Mouse (Mus musculus) gastrocnemius, postnatal 4 days (tissue): ENCODE data around the gene Nhp2. TPM values are rescaled to one million over a fixed set of nuclear protein-coding genes. Genes with fewer than 3 reads are reported as not detected.
"Not testable (repeated sequence)": the region's sequence is repeated elsewhere in the genome, so short reads cannot be mapped to it uniquely, and the experiment has no call there.

Source experiments
- DNase-seq, 2 experiments: peaks; one replicate each; pipeline ENCODE4 v3.0.0; 2021 to 2022; ENCODE audit warnings: low spot score in 2 of 2, mixed read lengths in 2 of 2
- total RNA-seq, 2 experiments: library from RNA; stranded (reverse); gene quantifications; 2 replicates each; pipeline ENCODE4 v1.2.3; 2021

The Nhp2 gene
- total RNA-seq, 2 experiments from 2014 or later, result 35.4 to 37.3 TPM

DNA sequence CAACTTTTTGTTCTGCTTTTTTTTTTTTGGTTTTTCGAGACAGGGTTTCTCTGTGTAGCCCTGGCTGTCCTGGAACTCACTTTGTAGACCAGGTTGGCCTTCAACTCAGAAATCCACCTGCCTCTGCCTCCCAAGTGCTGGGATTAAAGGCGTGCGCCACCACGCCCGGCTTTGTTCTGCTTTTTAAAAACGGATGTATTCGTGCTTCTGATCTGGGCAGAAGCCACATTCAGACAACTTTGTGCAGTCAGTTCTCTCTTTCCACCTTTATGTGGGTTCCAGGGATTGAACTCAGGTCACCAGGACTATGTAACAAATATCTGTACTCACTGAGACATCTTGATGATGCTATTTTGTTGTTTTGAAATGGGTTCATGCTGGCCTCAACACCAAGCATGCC, 13.7 kb downstream of the Nhp2 start:
- DNase-seq, result not testable (repeated sequence)

DNA sequence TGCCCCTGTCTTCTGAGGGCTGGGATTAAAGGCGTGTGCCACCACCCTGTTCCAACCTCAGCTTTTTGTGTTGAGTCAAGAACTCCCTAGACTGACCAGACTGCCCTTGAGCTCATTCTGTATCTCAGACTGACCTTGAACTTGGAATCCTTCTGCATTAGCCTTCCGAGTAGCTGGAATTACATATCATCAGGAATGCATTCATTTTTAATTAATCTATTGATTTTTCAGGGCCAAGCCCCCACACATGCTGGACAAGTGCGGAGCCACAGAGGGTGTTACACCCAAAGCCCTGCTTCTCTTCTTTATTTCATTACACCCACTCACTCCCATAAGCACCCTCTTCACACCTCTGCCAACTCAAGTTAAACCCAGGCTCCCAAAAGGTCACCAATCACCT, 14.2 kb downstream of the Nhp2 start:
- DNase-seq, result no peak

DNA sequence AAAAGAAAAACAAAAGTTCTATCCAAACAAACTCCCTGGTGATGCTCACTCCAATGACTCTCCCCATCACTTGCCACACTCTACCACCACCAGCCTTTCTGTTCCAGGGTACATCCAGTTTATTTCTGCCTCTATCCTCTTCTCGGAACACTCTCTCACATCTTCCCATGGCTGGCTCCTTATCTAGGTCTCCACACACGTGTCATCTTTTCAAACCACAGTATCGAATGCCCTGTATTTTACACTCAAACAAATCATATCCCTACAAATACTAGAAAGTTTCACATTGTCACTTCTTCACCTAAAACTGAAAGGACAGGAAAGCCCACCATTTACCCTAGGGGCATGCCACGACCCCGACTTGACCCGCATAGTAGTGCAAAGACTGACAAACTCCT, 15.6 kb downstream of the Nhp2 start:
- DNase-seq, result no peak

DNA sequence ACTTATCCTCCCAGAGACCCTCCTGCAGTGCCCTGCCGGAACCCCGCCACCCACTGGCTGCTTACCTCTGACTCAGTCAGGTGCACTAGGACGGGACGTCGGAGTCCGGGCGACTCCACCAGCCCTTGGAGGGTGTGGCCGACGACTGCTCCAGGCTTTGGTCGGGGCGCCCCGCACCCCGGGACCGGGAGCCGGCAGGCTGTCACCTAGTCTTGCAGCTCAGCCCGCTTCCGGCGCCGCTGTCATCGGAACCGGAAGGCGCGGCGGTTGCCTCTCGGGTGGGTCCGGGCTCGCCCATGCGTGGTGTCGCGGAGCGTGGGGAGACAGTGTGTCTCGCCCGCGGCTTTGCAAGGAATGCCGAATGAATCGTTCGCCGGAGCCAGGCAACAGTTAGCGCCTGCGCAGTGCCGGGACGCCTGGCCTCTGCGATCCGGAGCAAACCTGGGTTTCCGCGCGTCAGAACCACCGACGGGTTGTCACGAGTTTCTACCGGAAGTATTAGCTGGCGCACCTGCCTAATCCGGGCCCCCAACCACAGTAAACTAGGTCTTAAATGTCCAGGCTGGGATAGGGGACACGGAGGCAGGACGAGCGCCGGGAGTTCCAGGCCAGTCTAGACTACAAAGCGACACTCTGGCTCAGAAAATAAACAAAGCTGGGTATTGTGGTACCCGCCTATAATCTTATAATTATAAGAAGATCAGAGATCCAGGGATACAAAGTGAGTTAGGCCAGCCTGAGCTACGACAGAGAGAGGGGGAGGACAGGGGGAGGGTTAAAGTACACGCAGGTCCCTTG, 16.2 kb downstream of the Nhp2 start, which contains the start of gene Rmnd5b:
Gene Rmnd5b (minus strand): TSS at position 372 of the 798 bp plus-strand sequence.
- DNase-seq, result peak; percentile 83 to 90

DNA sequence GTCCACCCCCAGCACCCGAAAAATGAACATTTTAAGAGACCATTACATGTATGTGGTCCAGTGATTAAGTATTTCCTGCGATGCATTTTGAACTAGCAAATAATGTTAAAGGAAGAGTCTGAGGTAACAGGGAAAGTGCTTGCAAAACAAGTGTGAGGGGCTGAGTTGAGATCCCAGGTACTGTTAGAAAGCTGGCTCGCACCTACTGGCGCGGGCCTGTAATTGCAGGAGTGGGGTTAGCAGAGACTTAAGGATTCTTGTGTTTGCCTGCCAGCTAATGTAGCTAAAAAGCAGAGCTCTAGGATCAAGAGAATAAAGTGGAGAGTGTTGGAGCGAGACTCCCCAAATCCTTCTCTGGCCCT, 16.8 kb downstream of the Nhp2 start:
- peak in 1 of 2 experiments; percentile 58 for DNase-seq

DNA sequence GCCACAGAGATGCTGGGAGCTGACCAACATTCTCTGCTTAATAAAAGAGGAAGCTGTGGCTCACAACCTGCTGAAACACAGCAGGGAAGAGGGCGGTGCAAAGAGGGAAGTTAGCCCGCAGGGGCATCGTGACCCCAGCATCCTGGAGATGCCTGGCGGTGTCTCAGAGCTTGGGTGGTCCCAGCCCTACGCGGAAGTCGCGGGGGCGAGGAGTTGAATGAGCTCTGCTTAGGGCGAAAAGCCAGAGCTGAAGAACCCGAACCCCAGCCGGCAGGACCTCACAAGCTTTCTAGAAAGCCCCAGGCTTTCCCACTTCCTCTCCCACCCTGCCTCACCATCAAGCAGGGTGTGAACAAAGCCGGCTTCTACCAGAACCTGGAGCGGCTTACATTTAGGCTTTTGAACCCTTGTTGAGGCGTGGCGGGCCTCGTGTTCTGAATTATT, 18.5 kb downstream of the Nhp2 start:
- DNase-seq, result peak in 1 of 2 experiments; percentile 50

DNA sequence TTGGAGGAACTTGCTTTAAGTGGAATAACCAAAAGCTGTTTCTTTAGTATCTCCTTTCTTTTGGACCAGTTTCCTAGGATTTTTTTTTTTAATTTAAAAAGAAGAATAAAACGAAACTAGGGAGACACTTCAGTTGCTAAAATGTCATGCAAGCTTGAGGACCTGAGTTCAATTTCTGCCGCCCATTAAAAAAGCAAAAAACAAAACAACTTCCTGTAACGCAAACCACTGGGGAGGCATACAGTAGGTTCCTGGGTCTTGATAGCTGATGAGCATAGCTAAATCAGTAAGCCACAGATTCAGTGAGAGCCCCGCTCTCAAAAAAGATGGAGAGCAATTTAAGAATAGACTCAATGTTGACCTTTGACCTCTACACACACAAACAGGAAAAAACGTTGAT, 19.0 kb downstream of the Nhp2 start:
- DNase-seq, result no peak

DNA sequence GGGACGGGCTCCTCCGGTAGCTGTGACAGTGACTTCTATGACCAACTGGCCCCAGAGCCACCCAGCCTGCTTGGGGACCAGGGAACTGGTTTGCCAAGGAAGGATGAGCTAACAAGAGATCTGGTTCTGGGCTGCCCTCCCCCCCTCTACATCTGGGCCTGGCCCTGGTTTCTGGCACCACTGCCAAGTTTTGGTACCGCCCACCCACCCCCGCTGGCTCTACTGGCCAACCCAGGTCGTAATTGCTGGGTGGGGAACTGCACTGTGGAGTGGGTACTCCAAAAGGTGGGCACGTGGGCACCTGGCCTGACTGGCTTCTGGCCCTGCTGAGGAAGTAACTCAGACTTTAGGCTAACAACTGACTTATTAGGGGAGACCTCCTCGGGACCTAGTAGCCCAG, 21.2 kb downstream of the Nhp2 start:
- DNase-seq, result no peak

DNA sequence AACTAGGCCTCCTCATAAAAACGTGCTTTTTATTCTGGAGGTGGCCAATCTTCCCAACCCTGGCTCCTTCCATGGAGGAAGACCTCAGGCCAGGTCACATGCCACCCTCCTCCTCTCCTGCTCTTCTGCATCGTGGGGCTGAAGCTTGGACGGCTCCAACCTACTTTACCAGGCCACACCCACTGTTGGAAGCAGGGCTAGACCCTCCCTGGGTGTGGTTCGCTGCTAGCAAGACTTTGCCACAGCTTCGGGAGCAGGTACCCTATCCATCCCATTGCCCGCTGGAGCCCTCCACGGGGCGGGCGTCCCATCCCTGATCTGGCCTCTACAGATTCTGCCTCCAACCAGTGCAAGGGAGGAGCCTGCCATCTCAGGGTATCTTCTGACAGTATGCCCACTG, 23.7 kb downstream of the Nhp2 start:
- DNase-seq, result no peak

DNA sequence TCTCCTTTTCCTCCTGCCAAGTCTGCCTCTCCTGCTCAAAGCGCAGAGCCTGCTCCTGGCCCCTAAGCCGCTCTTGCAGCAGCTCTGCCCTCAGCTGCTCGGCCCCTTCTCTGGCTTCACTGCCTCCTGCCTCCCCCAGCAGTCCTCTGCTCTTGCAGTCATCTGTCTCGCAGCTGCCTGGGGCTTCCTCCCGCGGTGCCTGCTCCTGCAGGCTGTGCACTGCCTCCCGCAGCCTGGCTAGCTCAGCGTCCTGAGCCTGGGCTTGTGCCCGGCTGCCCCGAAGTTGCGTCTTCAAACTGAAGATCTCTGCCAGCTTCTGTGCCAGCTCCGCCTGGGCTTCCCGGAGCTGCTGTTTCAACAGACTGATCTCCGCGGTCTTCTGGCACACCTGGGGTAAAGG, 24.2 kb downstream of the Nhp2 start:
- no peak for DNase-seq

DNA sequence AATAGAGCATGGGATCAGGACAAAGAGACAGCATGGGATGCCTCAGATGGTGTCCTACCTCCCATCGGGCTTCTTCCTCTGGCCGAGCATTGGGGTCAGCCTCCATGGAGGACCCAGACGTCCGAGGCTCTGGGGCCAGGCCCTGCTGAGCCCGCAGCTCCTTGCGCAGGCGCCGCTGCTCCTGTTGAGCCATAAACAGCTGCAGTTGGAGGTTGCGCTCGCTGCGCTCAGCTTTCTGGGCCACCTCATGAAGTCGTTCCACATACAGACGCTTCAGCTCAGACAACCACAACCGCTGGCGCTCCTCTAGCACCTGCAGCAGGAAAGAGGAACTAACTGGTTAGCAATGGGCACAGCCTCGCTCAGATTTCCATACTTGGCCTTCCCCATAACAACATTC, 24.7 kb downstream of the Nhp2 start:
- no peak for DNase-seq

DNA sequence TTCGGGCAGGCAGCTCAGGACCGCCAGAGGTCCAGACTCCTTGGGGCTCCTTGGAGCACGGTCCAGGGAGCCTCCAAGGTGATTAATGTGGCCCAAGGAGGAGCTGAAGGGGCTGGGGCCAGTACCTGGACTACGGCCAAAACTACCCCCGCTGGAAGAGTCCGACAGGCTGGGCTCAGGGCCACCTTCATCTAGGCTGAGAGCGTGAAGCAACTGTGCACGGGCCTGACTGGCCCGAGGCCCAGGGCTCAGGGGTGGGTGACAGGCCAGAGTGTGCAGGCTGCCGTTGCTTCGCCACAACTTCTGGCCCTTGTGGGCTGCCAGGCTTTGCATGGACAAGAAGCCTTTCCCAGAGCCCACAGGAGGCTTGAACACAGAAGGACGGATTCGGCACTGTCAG, 25.8 kb downstream of the Nhp2 start:
- DNase-seq, result no peak

DNA sequence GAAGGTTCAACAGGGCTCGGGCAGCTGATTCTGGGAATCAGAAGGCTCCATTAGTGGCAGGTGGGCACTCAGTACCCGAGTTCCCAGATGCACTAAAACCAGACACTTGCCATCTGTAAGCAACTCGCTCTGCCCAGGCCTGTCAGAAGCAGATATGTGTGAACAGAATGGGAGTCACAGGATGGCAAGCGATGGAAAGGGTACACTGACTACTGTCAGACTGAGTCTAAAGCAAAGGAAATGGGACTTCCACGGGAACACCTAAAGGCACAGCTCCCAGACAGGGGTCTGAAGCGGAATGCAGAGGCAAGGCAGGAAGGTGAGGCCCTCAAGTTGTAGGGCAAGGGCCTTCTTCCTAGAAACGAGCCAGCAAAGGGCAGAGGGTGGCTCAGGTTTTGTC, 26.7 kb downstream of the Nhp2 start:
- DNase-seq, result no peak

DNA sequence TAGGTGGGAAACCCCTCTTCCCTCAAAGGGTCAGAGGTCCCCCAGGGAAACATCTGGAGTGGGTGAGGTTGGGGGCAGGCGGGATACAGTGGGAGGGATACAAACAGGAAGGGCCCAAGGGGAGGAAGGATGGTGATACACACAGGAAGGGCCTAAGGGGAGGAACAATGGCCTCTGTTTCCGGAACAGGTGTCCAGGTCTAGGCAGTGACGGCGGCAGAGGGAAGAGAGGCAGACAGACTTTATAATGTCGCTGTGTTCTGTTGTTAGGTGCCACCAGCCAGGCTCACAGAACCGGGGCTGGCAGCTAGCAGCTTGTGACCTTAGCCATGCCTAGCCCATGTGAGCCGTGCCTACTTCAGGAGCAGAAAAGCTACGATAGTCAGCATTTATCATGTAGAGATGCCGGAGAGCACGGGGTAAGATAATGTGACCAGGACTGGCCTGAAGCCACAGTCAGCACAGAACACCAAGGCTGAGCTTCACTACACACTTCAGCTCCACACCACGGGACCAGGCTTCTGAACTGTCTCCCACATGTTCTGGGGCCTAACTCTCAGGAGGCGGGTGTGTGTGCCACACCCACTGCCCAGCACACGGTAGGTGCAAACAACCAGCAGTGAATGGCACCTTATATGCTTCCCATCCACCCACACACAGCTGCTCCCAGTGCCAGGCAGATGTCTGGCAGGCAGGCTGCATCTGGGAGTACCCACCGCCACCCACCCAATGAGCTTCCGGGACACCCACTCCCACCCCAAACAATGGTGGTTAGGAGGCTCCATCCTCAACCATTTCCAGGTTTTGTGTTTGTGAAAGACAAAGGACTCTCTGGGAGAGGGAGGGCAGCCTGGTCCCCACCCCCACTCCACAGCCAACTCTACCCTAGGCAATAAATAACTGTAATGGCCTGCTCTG, 27.5 kb downstream of the Nhp2 start:
- no peak for DNase-seq

DNA sequence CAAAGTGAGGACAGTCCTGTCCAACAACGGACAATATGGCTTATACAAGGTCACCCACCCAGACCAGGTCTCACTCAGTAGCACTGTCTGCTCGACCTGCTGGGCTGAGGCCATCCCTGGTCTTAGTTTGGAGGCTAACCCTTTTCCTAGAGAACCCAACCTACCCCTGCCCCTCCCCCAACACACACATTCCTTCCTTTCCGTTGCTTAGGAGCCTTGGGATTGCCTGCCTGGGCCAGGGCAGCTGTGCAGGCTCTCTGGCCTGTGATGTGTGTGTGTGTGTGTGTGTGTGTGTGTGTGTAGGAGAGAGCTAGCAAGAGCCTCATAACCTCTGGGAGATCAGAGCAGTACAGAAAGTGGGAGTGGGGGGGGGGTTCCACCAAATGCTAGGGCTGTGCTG, 29.0 kb downstream of the Nhp2 start:
- DNase-seq, result peak in 1 of 2 experiments; percentile 61

DNA sequence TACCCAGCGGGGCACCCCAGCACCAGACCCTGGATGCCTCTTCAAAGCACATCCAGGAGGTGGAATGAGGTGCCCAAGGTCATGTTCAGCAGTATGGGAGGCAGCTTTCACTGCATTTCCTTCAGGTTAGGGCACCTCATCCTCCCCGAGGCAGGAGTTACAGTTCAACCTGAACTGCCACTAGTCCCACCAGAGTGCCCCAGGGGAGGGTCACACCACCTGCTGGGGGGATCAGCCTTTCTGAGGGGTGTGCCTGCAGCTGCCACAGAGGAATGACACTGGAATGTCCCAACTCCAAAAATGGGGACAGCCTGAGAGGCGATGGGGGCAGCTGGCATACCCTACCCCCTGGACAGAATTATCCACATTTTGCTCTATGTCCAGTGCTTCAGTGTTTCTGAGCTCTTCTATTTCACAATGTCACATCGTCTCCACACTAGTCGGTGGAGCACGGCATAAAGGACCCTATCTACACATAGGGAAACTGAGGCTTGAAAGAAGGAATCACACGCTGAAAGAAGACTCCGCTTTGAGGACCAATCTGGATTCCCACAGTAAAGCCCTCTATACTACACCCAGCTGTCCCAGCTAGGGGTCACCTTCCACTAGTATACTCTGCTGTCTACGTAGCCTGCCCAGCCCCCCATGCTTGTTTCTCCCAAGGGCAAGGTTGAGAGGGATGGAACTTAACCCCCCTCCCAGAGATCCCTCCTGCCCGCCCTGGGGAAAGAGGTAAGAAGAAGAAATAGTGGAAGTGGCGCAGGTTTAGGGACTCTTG, 29.8 kb downstream of the Nhp2 start:
- no peak for DNase-seq

DNA sequence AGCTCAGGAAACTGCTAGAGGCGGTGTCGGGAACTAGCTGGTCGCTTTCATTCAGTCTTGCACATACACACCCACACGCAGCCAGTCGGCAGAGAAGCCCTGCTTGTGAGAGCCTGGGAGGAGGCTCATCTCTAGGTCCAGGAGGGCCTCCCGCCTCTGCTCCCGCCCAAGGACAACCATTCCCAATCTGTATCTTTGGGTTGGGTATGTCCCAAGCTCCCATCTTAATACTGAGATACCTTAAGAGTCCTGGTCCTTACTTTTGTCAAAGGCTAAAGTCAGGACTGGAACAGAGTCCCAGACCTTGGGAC, 30.3 kb downstream of the Nhp2 start:
- no peak for DNase-seq

DNA sequence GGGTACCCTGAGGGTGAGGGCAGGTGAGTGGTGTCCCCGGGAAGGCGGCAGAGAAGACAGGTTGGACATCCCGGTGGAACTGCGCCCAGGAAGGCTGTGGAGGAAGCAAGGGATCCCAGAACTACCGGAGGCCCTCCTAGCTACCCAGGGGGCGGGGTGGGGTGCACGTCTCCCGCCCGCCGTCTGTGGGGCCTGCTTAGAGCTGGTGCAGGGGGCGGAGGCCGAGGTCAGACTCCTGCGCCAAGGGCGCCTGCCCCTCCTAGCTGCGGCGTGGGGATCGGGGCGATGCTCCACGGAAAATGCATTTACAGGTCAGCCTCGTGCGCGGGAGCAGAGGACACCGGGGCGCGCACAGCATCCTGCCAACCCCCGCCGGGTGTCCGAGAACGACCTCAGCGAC, 30.7 kb downstream of the Nhp2 start:
- no peak for DNase-seq

DNA sequence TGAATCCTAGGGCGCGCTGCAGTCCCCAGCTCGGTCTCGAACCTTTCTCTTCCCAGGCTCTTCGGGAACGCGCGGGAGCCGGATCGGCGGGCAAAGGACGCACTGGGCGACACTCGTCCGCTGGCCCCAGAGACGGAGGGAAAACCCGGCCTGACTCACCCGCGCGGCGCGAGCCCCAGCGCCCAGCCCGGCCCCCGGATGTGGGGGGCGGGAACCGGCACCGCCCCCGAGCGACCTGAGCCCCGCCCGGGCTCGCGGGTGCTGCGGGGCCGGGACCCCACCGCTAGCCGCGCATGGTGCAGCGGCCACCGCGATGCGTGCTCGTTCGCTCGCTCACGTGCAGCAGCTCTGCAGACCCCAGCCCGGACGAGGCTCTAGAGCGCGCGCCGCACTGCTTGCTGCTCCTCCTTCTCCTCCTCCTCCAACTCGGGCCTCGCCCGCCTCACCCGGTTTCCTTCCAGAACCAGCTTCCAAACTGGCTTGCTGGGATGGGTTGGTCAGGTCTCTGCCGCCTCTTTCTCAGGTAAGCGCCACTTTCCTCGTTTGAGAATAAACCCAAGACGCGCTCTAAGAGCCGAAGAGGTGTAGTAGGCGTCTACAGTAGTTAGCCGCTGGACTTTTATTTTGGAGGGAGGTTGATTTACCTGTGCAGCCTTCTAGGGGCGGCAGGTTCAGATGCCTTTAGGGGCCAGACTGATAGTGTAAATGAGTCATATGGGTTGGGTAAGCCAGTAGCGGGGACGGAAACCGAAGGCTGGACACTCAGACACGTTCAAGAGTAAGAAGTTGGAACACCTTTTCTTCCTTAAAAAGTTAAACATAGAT, 31.4 kb downstream of the Nhp2 start, which contains the start of the genes N4bp3 and D930048N14Rik:
Gene N4bp3 (minus strand): TSS at position 152 of the 825 bp plus-strand sequence.
Gene D930048N14Rik (plus strand): TSS at position 264 of the 825 bp plus-strand sequence.
- peak; percentile 62 to 71 for DNase-seq

DNA sequence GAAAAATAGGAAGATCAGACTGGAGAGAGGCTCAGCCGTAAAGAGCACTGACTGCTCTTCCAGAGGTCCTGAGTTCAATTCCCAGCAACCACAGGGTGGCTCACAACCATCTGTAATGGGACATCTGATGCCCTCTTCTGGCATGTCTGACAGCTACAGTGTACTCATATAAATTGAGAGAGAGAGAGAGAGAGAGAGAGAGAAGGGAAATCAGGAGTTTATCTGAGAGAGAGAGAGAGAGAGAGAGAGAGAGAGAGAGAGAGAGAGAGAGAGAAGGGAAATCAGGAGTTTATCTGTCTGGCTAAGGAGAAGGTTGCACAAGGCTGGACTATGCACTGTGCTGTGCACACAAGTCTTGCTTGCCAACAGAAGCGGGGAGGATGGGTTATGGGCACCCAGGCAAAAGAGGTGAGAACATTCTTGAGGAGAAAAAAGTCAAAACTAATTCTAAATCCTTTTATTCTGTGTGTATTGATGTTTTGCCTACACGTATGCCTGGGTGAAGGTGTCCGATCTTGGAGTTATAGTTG, 33.4 kb downstream of the Nhp2 start:
- no peak for DNase-seq
